Mouse (Mus musculus) small intestine, adult 2 months (tissue): Measurements from ENCODE around the gene Alg3.

ENCODE experiments used
- CTCF ChIP-seq: fragments of 200-500 bp; IDR thresholded peaks from 2 replicates; pipeline ENCODE4 v1.5.1; 2012; ENCODE audit warnings: low read depth, mild to moderate bottlenecking, control low read depth, inconsistent platforms, low read length, moderate library complexity, mixed read lengths; ENCODE audit not compliant: insufficient replicate concordance, insufficient read length; ENCODE audit errors: extremely low read depth
- POLR2A ChIP-seq: fragments of 200-500 bp; IDR thresholded peaks from 2 replicates; pipeline ENCODE4 v1.6.1; 2012; ENCODE audit warnings: low read depth, mild to moderate bottlenecking, control low read depth, inconsistent platforms, low read length, moderate library complexity

GRCm38 (mm10) chr16:20595060-20595673 is 16.4 kb downstream of the Alg3 start:
- no peak for TF ChIP-seq POLR2A
- TF ChIP-seq CTCF = no peak
